Mouse (Mus musculus) left cerebral cortex, adult 18-20 months (tissue): Measurements from ENCODE around the gene Sugp2. TPM values are rescaled to one million over a fixed set of nuclear protein-coding genes. Genes with fewer than 3 reads are reported as not detected.
A peak's percentile ranks its signal among the peaks of the same experiment; 100 is the strongest.

Source experiments
- DNase-seq, 2 experiments: peaks; one replicate each; pipeline ENCODE4 v3.0.0; 2021 to 2022; ENCODE audit warnings: low spot score in 2 of 2, mixed read lengths in 1 of 2
- total RNA-seq, 2 experiments: library from RNA; stranded (reverse); gene quantifications; 2 replicates each; pipeline ENCODE4 v1.2.3; 2021

Sugp2 gene
- total RNA-seq, 2 experiments from 2014 or later: 97.3 to 109 TPM

- peak; percentile 34 to 61 for DNase-seq
Observed at GRCm38 (mm10) chr8:70278175-70278574, 44.1 kb downstream of the Sugp2 start.

GRCm38 (mm10) chr8:70279266-70279665 lies 45.2 kb downstream of the Sugp2 start:
- DNase-seq: no peak

- no peak for DNase-seq
Observed at GRCm38 (mm10) chr8:70281001-70281400, 47.0 kb downstream of the Sugp2 start.

- DNase-seq: peak; percentile 70 to 74
Observed at GRCm38 (mm10) chr8:70282603-70283135, 48.6 kb downstream of the Sugp2 start, which contains the start of gene Homer3. Gene Homer3 (plus strand): TSS chr8:70282827.

GRCm38 (mm10) chr8:70283136-70284077 lies 49.4 kb downstream of the Sugp2 start:
- DNase-seq: peak in 1 of 2 experiments; percentile 14

- DNase-seq: no peak
Observed at GRCm38 (mm10) chr8:70284421-70284820, 50.4 kb downstream of the Sugp2 start.

GRCm38 (mm10) chr8:70285304-70285703 lies 51.3 kb downstream of the Sugp2 start:
- DNase-seq: no peak

GRCm38 (mm10) chr8:70286737-70287136 lies 52.7 kb downstream of the Sugp2 start:
- no peak for DNase-seq

- no peak for DNase-seq
Observed at GRCm38 (mm10) chr8:70293988-70294405, 60.0 kb downstream of the Sugp2 start.

- no peak for DNase-seq
Observed at GRCm38 (mm10) chr8:70300881-70301280, 66.9 kb downstream of the Sugp2 start.

GRCm38 (mm10) chr8:70302358-70302890 lies 68.4 kb downstream of the Sugp2 start, which contains the start of the genes Ddx49 and Cope:
Gene Ddx49 (minus strand): TSS chr8:70302489.
Gene Cope (plus strand): TSS chr8:70302518.
- peak; percentile 95 to 96 for DNase-seq

GRCm38 (mm10) chr8:70302901-70303300 lies 68.9 kb downstream of the Sugp2 start:
- no peak for DNase-seq

GRCm38 (mm10) chr8:70309311-70309710 lies 75.3 kb downstream of the Sugp2 start:
- no peak for DNase-seq

GRCm38 (mm10) chr8:70313399-70313798 lies 79.4 kb downstream of the Sugp2 start:
- no peak for DNase-seq

GRCm38 (mm10) chr8:70315624-70316510 lies 81.8 kb downstream of the Sugp2 start, which contains the start of gene Cers1:
Gene Cers1 (plus strand): TSS chr8:70315775.
- peak; percentile 69 to 84 for DNase-seq

- DNase-seq: peak; percentile 78 to 88
Observed at GRCm38 (mm10) chr8:70316511-70317504, 82.8 kb downstream of the Sugp2 start.

GRCm38 (mm10) chr8:70317872-70318271 lies 83.8 kb downstream of the Sugp2 start:
- no peak for DNase-seq

GRCm38 (mm10) chr8:70323716-70324115 lies 89.7 kb downstream of the Sugp2 start:
- no peak for DNase-seq

GRCm38 (mm10) chr8:70327512-70327911 lies 93.5 kb downstream of the Sugp2 start:
- no peak for DNase-seq
